Mouse (Mus musculus): ENCODE measurements around the gene Krtcap2.

Krtcap2 gene

DNA sequence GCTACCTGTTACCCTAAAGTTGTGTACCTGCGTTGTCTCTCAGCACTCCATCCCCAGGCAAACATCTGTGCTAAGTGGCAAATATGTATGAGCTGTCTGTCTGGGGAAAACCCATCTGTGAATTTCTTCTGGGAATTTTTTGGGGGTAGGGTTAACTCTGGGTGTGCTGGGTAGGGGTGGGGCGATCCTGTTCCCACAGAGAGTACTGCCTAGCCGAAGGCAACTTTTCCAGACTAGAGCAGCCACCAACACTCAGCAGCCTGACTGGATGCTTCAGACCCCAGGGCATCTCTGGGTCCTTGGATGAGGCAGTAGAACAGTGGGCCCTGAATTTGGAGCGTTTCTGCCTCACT is 36.5 kb downstream of the Krtcap2 start:
- no peak for DNase-seq

DNA sequence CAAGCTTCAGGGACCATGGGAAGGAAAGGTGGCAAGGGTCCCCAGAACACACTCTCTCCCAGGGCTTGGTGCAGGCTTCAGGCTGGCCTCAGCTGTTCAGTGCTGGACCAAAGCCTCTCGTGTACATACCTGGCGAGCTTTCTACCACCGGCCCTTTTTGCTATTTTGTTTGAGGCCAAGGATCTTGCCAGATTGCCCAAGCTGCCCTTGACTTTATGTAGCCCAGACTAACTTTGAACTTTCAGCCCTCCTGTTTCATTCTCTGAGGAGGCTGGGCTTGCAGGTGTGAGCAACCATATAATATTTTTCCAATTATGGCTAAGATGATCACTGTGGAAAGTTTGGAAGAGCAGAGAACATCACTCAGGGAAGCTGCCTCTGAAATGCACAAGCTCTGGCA is 38.5 kb downstream of the Krtcap2 start:
- DNase-seq = no peak

DNA sequence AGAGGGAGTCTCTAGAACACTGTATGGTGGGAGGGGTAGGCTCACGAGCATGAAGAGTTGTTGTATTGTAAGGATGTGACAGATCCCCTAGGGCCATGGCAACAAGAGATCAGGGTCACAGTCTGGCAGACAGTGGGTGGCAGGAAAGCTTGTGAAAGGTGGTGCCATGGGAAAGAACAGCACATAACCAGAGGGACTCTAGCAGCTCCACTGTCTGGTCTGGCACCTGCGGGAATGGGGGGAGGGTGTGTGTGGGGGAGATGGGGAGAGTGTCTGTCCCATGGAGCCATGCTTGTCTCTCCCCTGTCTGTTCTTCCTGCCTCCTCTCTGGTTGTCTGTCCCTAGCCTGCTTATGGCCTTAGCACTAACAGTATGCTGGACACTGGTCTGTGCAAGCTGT is 39.8 kb downstream of the Krtcap2 start:
- DNase-seq = no peak

DNA sequence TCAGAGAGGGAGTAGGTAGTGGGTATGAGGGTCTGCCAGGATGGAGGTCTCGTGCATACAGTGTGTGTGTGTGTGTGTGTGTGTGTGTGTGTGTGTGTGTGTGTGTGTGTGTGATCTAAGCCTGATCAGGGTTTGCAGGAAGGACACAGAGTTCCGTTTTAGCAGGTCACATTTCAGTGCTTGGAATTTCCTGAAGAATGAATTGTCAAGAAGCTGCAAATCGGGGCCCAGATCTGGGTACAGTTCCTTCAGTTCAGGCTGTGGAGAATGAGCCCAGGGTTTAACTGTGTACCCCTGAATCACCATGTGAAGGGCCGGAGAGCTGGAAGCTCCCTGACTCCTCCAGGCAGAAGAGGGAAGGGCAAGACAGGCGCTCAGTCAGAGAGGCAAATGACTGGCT is 41.5 kb downstream of the Krtcap2 start:
- no peak for DNase-seq

DNA sequence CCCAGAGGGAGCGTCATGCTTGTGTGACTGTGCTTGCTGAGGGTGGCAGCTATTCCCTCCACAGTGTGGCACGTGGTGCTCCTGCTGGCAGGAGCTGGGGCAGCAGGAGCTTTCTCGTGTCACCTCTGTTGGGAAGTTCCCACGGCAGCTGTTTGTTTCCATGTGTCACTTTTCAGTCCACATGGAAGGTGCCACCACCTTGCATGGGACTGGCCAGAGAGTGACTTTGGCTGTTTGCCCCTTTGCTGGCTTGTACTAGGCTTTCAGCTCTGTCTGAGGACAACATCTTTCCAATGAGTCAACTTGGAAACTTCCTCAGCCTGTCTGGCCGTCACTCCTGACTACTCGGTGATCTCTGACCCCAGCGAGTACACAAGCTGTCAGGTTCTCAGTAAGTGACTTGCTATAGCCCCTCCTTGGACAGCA is 42.8 kb downstream of the Krtcap2 start:
- no peak for DNase-seq

DNA sequence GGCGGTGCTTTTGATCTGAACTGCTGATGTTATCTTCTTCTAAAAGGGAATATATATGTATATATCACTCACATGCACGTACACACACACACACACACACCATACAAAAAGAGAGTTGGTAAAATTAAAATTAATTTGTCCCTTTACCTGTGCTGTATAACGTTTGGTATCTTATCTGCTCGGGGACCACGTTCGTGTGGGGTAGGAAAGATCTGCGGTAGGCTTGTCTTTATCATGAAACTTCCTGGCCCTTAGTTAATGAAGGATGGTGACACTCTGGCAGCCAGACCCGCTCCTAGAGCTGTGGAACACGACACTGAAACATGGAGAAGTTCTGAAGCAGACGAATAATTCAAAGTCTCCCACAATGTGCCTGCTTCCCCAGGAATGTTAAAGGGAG is 46.1 kb downstream of the Krtcap2 start:
- no peak for DNase-seq

DNA sequence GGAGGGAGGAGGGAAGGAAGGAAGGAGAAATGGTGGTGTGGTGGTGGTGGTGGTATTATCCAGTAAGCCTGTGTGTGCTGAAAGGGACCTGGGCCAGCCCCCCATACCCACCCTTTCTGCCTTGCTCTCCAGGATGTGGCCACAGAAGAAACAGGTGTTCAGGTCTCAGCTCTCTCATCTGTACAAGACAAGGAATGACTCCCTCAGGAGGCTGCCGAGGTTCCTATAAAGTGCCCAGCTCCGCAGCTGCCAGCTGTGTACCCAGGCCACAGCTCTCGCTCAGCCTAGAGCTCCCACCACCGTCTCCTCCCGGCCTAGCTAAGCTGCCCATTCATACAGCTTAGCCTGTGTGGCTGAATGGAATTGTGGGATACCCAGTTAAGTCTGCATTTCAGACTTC is 46.5 kb downstream of the Krtcap2 start:
- DNase-seq = no peak

DNA sequence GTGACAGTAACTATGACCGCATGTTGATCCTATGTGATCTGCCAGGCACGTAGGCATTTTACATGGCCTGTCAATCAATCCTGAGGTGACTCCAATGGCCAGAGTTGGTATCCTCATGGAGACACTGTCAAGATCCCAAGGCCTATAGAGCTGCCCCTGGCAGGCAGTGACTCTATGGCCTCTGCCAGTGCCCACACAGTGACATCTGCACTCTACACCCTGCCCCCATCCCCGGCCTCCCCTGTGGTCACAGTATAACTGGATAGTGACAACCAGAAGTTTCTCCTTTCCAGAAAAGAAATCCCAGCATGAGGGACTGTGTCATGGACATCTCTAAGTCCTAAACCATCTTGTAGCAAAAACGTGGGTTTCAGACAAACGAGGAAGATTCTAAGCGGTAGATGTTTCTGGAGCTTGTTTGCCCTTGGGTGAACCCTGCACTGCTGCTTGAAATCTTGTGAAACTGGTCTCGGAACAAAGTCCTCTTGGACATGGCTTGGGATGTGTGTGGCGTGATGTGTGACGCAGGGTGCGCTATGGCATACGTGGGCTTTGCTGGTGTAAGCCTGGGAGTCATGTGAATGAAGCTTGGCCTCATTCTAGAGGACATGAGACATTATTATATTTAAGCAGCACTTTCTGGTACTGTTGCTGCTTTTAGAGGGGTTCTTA is 47.6 kb downstream of the Krtcap2 start:
- no peak for DNase-seq

DNA sequence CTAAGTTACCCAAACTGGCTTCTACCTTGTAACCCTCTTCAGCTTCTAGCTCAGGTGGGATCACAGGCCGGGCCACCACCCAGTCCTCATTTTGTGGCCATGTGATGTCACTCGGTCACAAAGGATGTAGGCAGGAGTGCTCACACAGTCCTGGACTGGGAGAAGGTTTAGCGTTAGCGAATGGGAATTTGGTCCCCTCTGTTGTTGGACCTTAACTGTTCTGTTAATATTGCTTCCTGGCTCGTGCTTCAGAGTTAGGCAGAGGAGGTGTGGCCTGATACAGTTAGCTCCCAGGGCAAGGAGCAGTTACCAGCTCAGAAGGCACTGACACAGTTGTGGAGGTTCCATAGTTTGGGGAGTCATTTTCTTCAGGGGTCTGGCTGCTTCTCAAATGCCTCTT is 48.4 kb downstream of the Krtcap2 start:
- DNase-seq = no peak

DNA sequence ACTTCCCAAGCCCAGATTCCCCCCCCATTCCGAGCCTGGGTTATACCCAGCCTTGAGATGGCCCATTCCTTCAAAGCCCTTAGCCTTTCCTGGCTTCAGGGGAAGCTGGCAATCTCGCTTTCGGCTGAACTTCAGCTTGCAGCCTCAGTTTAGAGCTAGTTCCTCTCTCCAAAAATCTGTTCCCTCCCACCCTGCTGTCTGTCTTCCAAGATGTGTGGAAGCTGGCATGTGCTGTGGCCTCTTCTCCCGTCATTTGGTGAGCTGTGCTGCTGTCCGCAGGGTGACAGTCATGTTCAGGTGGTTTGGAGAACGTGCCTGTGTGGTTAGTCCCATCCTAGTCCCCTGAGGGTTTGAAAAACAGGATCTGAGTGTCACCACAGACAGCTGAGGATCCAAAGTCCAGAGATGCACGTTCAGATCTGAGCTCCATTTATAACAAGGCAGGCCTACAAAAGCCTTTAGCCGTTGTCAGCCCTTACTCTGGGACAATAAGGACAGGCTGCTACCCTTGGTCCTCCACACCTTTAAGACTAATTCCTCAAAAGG is 50.0 kb downstream of the Krtcap2 start:
- no peak for DNase-seq

DNA sequence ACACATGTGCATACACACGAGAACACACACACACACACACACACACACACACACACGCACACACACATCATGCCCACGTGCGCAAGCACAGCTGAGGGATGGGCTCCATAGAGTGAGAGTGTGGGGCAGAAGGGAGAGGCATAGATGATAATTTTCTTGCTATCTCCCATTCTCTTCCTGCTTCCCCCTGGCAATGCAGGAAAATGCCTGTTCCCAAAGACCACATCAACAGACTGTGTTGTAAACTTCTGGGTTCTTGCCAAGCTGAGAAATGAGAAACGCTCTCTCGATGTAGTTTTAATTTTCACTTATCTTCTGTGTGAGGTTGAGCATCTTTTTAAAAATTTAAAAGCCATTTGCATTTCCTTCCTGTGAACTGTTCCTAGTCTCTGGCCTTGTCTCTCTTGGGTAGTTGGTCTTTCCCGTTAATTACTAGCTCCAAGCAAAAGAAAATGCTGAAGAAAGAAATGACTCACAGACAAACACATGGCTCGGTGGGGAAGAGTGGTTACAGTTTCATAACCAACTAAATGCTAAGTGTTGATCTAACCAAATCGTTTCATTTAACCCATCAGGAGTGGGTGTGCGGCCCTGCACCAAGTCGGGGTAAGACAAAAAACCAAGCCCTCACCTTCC is 51.1 kb downstream of the Krtcap2 start:
- DNase-seq = no peak

DNA sequence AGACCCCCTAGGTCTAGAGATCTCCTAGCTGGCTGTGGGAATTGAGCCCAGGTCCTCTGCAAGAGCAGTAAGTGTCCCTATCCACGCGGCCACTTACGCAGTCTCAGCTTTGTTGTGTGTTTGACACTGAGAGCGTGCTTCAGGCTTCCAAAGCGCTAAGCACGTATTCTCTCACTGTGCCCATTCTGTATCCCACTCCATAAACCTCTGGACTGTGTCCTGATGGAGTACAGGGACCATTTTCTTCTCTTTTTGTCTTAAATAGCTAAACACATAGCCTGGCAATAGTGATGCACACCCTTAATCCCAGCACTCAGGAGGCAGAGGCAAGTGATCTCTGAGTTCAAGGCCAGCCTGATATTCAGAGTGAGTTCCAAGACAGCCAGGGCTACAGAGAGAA is 53.1 kb downstream of the Krtcap2 start:
- no peak for DNase-seq

DNA sequence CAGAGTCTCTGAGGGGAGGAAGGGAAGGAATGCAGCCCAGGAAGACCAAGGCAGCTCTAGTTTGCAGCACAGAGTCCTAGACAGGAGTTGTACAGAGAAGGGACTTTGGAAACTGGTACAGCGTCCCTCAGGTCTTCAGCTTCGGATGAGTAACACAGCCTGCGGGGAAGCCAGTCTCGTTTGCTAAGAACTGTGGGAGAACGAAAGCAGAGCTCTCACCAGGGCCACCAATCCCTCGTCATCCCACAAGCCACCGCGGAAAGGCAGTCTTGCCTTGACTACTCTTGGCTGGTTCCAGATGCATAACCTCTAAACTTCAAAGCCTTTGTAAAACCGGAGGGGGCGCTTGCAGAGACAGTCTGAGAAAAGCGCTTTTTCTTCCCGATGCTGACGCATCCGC is 53.7 kb downstream of the Krtcap2 start:
- DNase-seq = peak; percentile 25
